Mouse (Mus musculus) liver, embryonic 14.5 days (tissue): Measurements from ENCODE around the gene Foxj1. TPM values are rescaled to one million over a fixed set of nuclear protein-coding genes. Genes with fewer than 3 reads are reported as not detected.

Experiments used
- ATAC-seq: fragments of 200-750 bp; cut with Nextera tagmentation; 2 replicates; pipeline ENCODE4 v1.8.0; 2017; ENCODE audit warnings: moderate number of reproducible peaks, mild to moderate bottlenecking, moderate library complexity; ENCODE audit not compliant: insufficient read depth
- DNase-seq, 3 experiments: peaks; one replicate each; pipeline ENCODE4 v3.0.0-alpha.2; 2012 to 2013; ENCODE audit warnings: low read depth in 3 of 3, low spot score in 3 of 3
- H3K27ac ChIP-seq: fragments of 300-500 bp; sonication (generic); 2 replicates; pipeline ENCODE4 v1.5.1; 2014; ENCODE audit warnings: moderate library complexity, mild to moderate bottlenecking, control low read depth, inconsistent platforms
- H3K27me3 ChIP-seq: fragments of 300-500 bp; sonication (generic); 2 replicates; pipeline ENCODE4 v1.6.1; 2014; ENCODE audit warnings: mild to moderate bottlenecking, low read length, moderate library complexity; ENCODE audit not compliant: control insufficient read depth, insufficient read depth
- H3K36me3 ChIP-seq: fragments of 300-500 bp; sonication (generic); replicated peaks from 2 replicates; pipeline ENCODE4 v1.6.1; 2014; ENCODE audit warnings: low read depth; ENCODE audit not compliant: control insufficient read depth, insufficient read depth
- H3K4me1 ChIP-seq, 2 experiments: fragments of 200-500 bp in 1 of 2; fragments of 300-500 bp in 1 of 2; sonication (generic) in 1 of 2; replicated peaks; 2 replicates each; pipeline ENCODE4 v1.6.1; 2012 to 2014; ENCODE audit warnings: antibody characterized with exemption in 1 of 2, inconsistent platforms in 1 of 2, low read length in 1 of 2; ENCODE audit not compliant: control insufficient read depth in 2 of 2, insufficient read depth in 2 of 2
- H3K4me2 ChIP-seq: fragments of 300-500 bp; sonication (generic); 2 replicates; pipeline ENCODE4 v1.6.1; 2014; ENCODE audit warnings: low read depth, mild to moderate bottlenecking, control low read depth, moderate library complexity
- H3K4me3 ChIP-seq, 2 experiments: fragments of 200-500 bp in 1 of 2; fragments of 300-500 bp in 1 of 2; sonication (generic) in 1 of 2; 2 replicates each; pipeline ENCODE4 v1.5.1; 2012 to 2014; ENCODE audit warnings: low read depth in 2 of 2, low read length in 2 of 2, mild to moderate bottlenecking in 2 of 2, control low read depth in 1 of 2, inconsistent platforms in 1 of 2, moderate library complexity in 1 of 2; ENCODE audit not compliant: insufficient read depth in 1 of 2
- H3K9ac ChIP-seq: fragments of 300-500 bp; sonication (generic); replicated peaks from 2 replicates; pipeline ENCODE4 v1.6.1; 2014; ENCODE audit warnings: mild to moderate bottlenecking, control low read depth, moderate library complexity
- H3K9me3 ChIP-seq: fragments of 300-500 bp; sonication (generic); 2 replicates; pipeline ENCODE4 v1.6.1; 2016; ENCODE audit warnings: low read length, mixed read lengths; ENCODE audit not compliant: control insufficient read depth
- CTCF ChIP-seq: IDR thresholded peaks from 2 replicates; pipeline ENCODE4 v1.5.1; 2016; ENCODE audit warnings: antibody characterized with exemption, low read depth, control low read depth
- EP300 ChIP-seq: IDR thresholded peaks from 2 replicates; pipeline ENCODE4 v1.6.1; 2016; ENCODE audit warnings: antibody characterized with exemption, low read depth
- WGBS: fragments of 180-500 bp; shearing (Covaris S2); extraction: QIAGEN DNeasy Blood & Tissue Kit; methylation state at CpG from one replicate; pipeline ENCODE4 v1.1.7; 2014; ENCODE audit not compliant: insufficient replicate concordance; 5-methylcytosine and 5-hydroxymethylcytosine counted together
- polyA plus RNA-seq, 2 experiments: library from polyadenylated mRNA; depleted of rRNA in 1 of 2; stranded (reverse) in 1 of 2; unstranded in 1 of 2; fragments of >200 nt; fragmentation: Nextera tagmentation in 1 of 2; extraction: Ambion mirVana in 1 of 2; gene quantifications; 2 replicates each; pipeline versions ENCODE4 v1.2.1 to v1.2.3; 2012 to 2014

Foxj1 gene
- polyA plus RNA-seq, 2 experiments, result 0.76 to 1.2 TPM

GRCm38 (mm10) chr11:116336393-116336792 is 1.2 kb upstream of the Foxj1 start:
- Histone ChIP-seq H3K27ac (no peak overlapping the region), H3K4me3 (no peak overlapping the region), H3K27me3 (peaks cover 36% of the 10 kb centered on the region), H3K9me3 (no peaks in the 10 kb centered on the region), H3K4me1 (no peaks in the 10 kb centered on the region), H3K4me2 (no peak overlapping the region), H3K9ac (no peak overlapping the region), H3K36me3 (no peaks in the 10 kb centered on the region)
- ATAC-seq, result no peak
- 81% methylated on average over 4 of the region's 4 CpGs for WGBS
- TF ChIP-seq CTCF (no peak), EP300 (no peak)
- DNase-seq, result no peak

- peaks cover 36% of the 10 kb centered on the region for H3K27me3 ChIP-seq
- TF ChIP-seq CTCF, result no peak
- no peak for TF ChIP-seq EP300
- no peak overlapping the region for H3K9ac ChIP-seq
- ATAC-seq (no peak), DNase-seq (no peak)
- H3K9me3 ChIP-seq, result no peaks in the 10 kb centered on the region
- H3K4me3 ChIP-seq, result peak overlapping the region in 1 of 2 experiments; percentile 64; a peak in 2 of 4 replicates
- H3K27ac ChIP-seq, result no peak overlapping the region
- no peaks in the 10 kb centered on the region for H3K36me3 ChIP-seq
- H3K4me1 ChIP-seq, result no peaks in the 10 kb centered on the region
- 7% methylated on average over 26 of the region's 26 CpGs for WGBS
- peak overlapping the region; percentile 96 for H3K4me2 ChIP-seq
These were observed 799 bp downstream of the Foxj1 start for GRCm38 (mm10) chr11:116334417-116334782.

DNA sequence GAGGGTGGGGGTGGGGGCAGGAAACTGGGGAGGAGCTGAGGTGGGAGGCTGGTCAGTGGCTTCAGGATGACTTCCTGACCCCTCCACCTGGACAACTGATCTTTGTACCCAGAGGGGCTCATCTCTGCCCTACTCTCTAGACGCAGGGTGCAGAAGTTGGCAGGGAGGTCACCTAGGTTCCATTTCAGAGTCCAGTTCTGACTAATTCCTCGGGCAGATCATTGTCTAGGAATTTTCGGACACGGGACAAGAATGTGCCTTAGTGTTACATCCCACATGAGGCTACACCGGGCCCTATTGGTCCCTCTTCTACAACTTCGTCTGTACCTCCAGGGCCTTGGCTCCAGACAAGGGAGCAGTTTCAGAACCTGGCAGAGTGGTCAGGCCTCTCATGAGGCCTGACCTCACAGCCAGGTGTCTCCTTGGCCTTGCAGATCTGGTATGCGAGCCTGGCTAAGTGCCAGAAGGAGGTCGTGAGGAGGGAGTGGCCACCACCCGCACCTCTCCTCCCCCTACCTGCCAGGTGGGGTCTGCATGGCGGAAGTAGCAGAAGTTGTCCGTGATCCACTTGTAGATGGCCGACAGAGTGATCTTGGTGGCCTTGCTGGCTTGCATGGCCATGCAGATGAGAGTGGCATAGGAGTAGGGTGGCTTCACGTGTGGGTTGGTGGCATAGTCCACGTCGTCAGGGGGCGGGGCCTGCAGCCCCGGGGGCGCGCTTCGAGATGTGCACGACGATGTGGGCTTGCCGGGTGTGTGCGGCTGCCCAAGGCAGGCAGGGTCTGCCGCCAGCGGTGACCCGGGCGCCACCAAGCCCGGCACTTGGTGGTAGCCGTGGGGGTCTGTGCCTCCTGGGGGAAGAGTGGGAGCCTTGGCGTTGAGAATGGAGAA is 1.4 kb downstream of the Foxj1 start:
- Histone ChIP-seq H3K4me3 (peak overlapping the region; percentile 12 to 64; a peak in 2 of 4 replicates), H3K36me3 (no peaks in the 10 kb centered on the region), H3K27me3 (peaks cover 36% of the 10 kb centered on the region), H3K9ac (no peak overlapping the region), H3K27ac (no peak overlapping the region), H3K4me2 (peak overlapping the region; percentile 96), H3K4me1 (no peaks in the 10 kb centered on the region), H3K9me3 (no peaks in the 10 kb centered on the region)
- 24% methylated on average over 31 of the region's 31 CpGs for WGBS
- no peak for DNase-seq
- no peak for ATAC-seq
- TF ChIP-seq EP300 (no peak), CTCF (no peak)

GRCm38 (mm10) chr11:116332983-116333270 is 2.3 kb downstream of the Foxj1 start:
- no peaks in the 10 kb centered on the region for H3K9me3 ChIP-seq
- no peak for DNase-seq
- H3K36me3 ChIP-seq, result no peaks in the 10 kb centered on the region
- no peaks in the 10 kb centered on the region for H3K4me1 ChIP-seq
- peak overlapping the region; percentile 96 for H3K4me2 ChIP-seq
- H3K27ac ChIP-seq, result no peak overlapping the region
- TF ChIP-seq CTCF, result no peak
- TF ChIP-seq EP300, result no peak
- no peak overlapping the region for H3K9ac ChIP-seq
- peaks cover 36% of the 10 kb centered on the region for H3K27me3 ChIP-seq
- 50% methylated on average over 3 of the region's 3 CpGs for WGBS
- H3K4me3 ChIP-seq, result no peak overlapping the region; a peak in 1 of 4 replicates
- ATAC-seq, result no peak

DNA sequence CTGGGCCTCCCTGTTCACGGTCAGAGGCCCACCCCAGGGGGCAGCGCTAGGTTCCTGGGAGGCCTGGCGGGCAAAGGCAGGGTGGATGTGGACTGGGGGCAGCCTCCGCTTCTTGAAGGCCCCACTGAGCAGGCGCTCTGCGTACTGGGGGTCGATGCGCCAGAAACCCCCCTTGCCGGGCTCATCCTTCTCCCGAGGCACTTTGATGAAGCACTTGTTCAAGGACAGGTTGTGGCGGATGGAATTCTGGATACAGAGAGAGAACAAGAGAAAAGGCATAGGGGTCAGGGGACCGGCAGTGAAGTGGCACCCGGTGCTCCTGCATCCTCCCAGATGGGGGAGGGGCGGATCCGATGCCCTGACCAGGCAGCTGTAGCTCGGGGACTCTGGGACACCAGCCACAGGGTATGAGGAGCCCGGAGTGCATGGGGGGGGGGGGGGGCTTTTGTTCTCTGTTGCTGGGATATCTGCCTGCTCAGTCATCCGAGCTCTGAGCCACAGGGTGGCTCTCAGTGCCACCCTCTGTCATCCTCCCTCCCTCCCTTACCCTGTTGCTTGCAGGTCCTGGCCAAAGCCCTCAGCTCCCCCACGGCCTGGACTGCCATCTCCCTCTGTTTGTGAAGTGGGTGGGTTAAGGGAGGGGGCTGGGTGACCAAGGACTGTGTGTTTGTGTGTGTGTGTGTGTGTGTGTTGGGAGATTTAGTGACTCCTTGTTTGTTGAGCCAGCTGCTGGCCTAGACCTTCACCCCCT is 2.8 kb downstream of the Foxj1 start:
- no peak overlapping the region for H3K27ac ChIP-seq
- peaks cover 36% of the 10 kb centered on the region for H3K27me3 ChIP-seq
- H3K9ac ChIP-seq, result no peak overlapping the region

More for the DNA sequence above, 2.8 kb downstream of the Foxj1 start:
- no peaks in the 10 kb centered on the region for H3K4me1 ChIP-seq
- no peak for TF ChIP-seq EP300
- TF ChIP-seq CTCF, result no peak
- DNase-seq, result no peak
- H3K4me2 ChIP-seq, result no peak overlapping the region
- no peak overlapping the region for H3K4me3 ChIP-seq
- H3K36me3 ChIP-seq, result no peaks in the 10 kb centered on the region
- no peaks in the 10 kb centered on the region for H3K9me3 ChIP-seq
- 0 out of 2 replicates have a peak, but pooled peaks have one; percentile 31 for ATAC-seq
- 56% methylated on average over 19 of the region's 19 CpGs for WGBS
